Mouse (Mus musculus) cortical plate, adult 2 months (tissue): ENCODE results near the gene Mpp6.

Source experiments
- CTCF ChIP-seq: fragments of 200-500 bp; IDR thresholded peaks from 2 replicates; pipeline ENCODE4 v1.5.1; 2011; ENCODE audit warnings: mild to moderate bottlenecking, control low read depth, low read length; ENCODE audit not compliant: insufficient read depth; ENCODE audit errors: extremely low read depth
- POLR2A ChIP-seq: fragments of 200-500 bp; IDR thresholded peaks from 2 replicates; pipeline ENCODE4 v1.6.1; 2011; ENCODE audit warnings: mild to moderate bottlenecking, low read length, control low read depth; ENCODE audit not compliant: insufficient read depth; ENCODE audit errors: extremely low read depth

DNA sequence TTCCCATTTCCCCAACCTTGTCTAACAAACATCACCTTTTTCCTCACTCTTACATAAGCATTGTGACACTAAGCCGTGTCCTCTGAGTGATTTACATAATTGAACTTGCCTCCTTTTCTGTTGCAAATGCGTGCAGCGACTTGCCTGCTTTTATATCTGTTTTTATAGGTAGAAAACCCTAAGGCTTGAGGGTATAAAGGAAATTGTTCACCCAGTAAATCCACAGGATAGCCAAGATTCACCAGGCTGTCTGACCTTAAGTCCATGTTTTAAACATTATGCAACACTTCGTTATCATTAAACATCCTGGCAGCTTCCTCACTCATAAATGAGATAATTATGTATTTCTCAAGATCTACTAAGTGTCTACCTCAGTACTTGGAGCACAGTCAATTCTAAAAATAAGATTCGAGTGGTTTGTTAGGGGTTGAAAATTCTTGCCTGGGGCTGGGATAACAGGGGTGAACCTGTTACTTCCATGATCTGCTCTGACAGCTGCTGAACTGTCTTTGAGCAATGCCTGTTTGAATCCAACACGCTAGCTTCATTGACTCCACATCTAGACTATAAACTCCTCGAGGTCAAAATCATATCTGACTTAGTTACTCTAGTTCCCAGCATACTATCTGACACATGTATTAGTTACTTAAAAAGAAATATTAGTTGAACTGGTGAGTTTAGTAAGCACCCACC, 18.4 kb upstream of the Mpp6 start:
- TF ChIP-seq CTCF (no peak), POLR2A (no peak)
